Mouse (Mus musculus): Measurements from ENCODE around the gene Nrip3.

- no peak for TF ChIP-seq POLR2A (IDR thresholded peaks at IDR 0.05; ENCODE audit: borderline replicate concordance, extremely low read depth, insufficient read depth, insufficient read length, poor library complexity, severe bottlenecking)
- TF ChIP-seq CTCF (IDR thresholded peaks at IDR 0.05; ENCODE audit: borderline replicate concordance, extremely low read depth, insufficient read depth, insufficient read length): no peak
Observed at GRCm38 (mm10) chr7:109799168-109799567, 17.3 kb upstream of the Nrip3 start.

All from brain, embryonic 14.5 days (tissue).